ENCODE assay signal across 9 mouse cellular contexts in the genomic region with DNA sequence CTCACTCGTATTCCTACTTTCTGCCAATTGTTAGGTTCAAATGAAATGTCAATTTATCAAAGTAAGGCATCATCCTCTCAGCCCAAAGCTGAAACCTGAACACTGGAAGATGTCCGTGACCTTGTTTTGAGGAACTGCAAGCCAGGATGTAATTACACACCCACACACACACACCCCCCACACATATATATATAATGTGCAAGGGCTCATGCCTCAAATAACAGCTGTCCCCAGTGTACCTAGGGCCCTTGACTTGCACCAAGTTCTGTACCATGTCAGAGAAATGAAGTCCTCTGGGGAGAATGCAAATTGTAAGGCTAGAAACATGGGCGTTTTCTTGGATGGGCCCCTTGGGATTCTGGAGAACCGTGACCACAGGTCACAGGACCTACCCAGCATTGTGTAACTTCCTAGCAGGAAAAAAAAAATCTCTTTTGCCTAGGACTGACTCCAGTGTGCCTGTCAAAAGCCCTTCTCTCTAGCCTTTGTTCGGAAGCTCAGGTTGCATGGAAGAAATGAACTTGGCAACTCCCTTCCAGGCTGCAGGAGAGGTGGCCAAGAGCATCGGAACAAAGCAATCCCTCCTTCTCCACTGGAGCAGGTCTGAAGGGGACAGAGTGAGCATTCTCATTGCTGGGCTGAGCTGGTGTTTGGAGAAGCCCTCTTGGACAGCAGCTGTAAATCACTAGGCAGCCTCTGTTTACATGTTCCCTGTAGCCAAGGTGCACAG.
DNase-seq lines count a peak whose midpoint lies in the region; ATAC-seq and TF ChIP-seq lines count a peak whose summit lies in the region.
"Had no signal": no experiment of that assay in that cellular context is flagged by ENCODE, and none has a peak within 500 bp of the region (broad histone marks: within the 10 kb centered on the region; RNA-seq: fewer than 3 reads in every experiment).

No protein-coding gene starts in this region.

- H3K27ac ChIP-seq in brown adipose tissue, adult 24 weeks (replicated peaks; ENCODE audit: low read depth, low read length) = peak overlapping the region; percentile 84
- H3K27ac ChIP-seq in forebrain, postnatal 0 days (ENCODE audit: low read depth, low read length) = no peak overlapping the region

- H3K4me1 ChIP-seq in brown adipose tissue, adult 24 weeks (ENCODE audit: control insufficient read depth, insufficient read depth, insufficient read length, low read length) = peaks cover 24% of the 10 kb centered on the region
- no peaks in the 10 kb centered on the region for H3K4me1 ChIP-seq in forebrain, postnatal 0 days (ENCODE audit: insufficient read depth)

- no peak for TF ChIP-seq CTCF in forebrain, postnatal 0 days (IDR thresholded peaks at IDR 0.05; ENCODE audit: low read depth)

- no peak overlapping the region; the same call in 1 of the 2 replicates for H3K4me3 ChIP-seq in brown adipose tissue, adult 24 weeks (ENCODE audit: insufficient read depth, low read depth, low read length)
- H3K4me3 ChIP-seq in forebrain, postnatal 0 days (ENCODE audit: low read depth, low read length) = no peak overlapping the region

- no peak for ATAC-seq in forebrain, postnatal 0 days

- intact Hi-C loops in heart, postnatal 25 days (cut with DNase I) = loop anchor here (5.0 kb wide), 1 partner anchor 91 kb away; no protein-coding TSS in a partner anchor

- H3K9me3 ChIP-seq in forebrain, postnatal 0 days (ENCODE audit: low read length) = no peaks in the 10 kb centered on the region

- H3K9ac ChIP-seq in forebrain, postnatal 0 days = no peak overlapping the region

- DNase-seq in adrenal gland, postnatal 14 days = peak; percentile 32
- DNase-seq in adrenal gland, postnatal 4 days (ENCODE audit: low spot score in 2 of 2) = no peak
- peak; percentile 26 for DNase-seq in heart, postnatal 25 days (ENCODE audit: low spot score)
- DNase-seq in kidney, postnatal 4 days = peak; percentile 32 to 45
- no peak for DNase-seq in B cell, adult 2 months
- DNase-seq in right cerebral cortex, postnatal 25 days = no peak
- DNase-seq in forebrain, postnatal 0 days = no peak
- DNase-seq: cerebellum, postnatal 10 days had no signal

- no peaks in the 10 kb centered on the region for H3K27me3 ChIP-seq in forebrain, postnatal 0 days (ENCODE audit: insufficient read depth, low read length)

- 79% methylated on average over 6 of the region's 6 CpGs for WGBS in forebrain, postnatal 0 days

- H3K36me3 ChIP-seq in forebrain, postnatal 0 days (ENCODE audit: insufficient read depth) = no peaks in the 10 kb centered on the region

- no peak overlapping the region for H3K4me2 ChIP-seq in forebrain, postnatal 0 days (ENCODE audit: low read depth)

Comparison
In these comparisons a context has a peak if more than half of its experiments do, and no peak if none do; other contexts are left out.
1. DNase-seq: peak in adrenal gland, postnatal 14 days (single experiment), heart, postnatal 25 days (single experiment) and kidney, postnatal 4 days (2 of 2); none in adrenal gland, postnatal 4 days (0 of 2), B cell, adult 2 months (0 of 2), right cerebral cortex, postnatal 25 days (single experiment) and forebrain, postnatal 0 days (single experiment).